Mouse (Mus musculus) intestine, embryonic 14.5 days (tissue): ENCODE results near the gene Hexdc. TPM values are rescaled to one million over a fixed set of nuclear protein-coding genes. Genes with fewer than 3 reads are reported as not detected.

ENCODE experiments used
- ATAC-seq: fragments of 200-750 bp; cut with Nextera tagmentation; replicated peaks from 2 replicates; pipeline ENCODE4 v1.8.0; 2017; ENCODE audit warnings: low read depth, moderate number of reproducible peaks, moderate TSS enrichment, moderate library complexity; ENCODE audit not compliant: low FRiP score, low TSS enrichment
- DNase-seq: peaks from one replicate; pipeline ENCODE4 v3.0.0-alpha.2; 2018; ENCODE audit warnings: low spot score
- H3K27ac ChIP-seq: fragments of 300-500 bp; sonication (generic); 2 replicates; pipeline ENCODE4 v1.5.1; 2014; ENCODE audit warnings: low read depth, mild to moderate bottlenecking, control low read depth
- H3K27me3 ChIP-seq: fragments of 300-500 bp; sonication (generic); replicated peaks from 2 replicates; pipeline ENCODE4 v1.6.1; 2014; ENCODE audit warnings: low read length, control low read depth; ENCODE audit not compliant: control insufficient read depth, insufficient read depth
- H3K36me3 ChIP-seq: fragments of 300-500 bp; sonication (generic); 2 replicates; pipeline ENCODE4 v1.6.1; 2014; ENCODE audit warnings: low read length, control low read depth; ENCODE audit not compliant: control insufficient read depth, insufficient read depth
- H3K4me1 ChIP-seq: fragments of 300-500 bp; sonication (generic); replicated peaks from 2 replicates; pipeline ENCODE4 v1.6.1; 2014; ENCODE audit warnings: low read length, control low read depth, mixed read lengths; ENCODE audit not compliant: control insufficient read depth, insufficient read depth
- H3K4me2 ChIP-seq: fragments of 300-500 bp; sonication (generic); 2 replicates; pipeline ENCODE4 v1.6.1; 2014; ENCODE audit warnings: low read length
- H3K4me3 ChIP-seq: fragments of 300-500 bp; sonication (generic); 2 replicates; pipeline ENCODE4 v1.5.1; 2014; ENCODE audit warnings: low read depth, low read length, control low read depth, mixed read lengths
- H3K9ac ChIP-seq: fragments of 300-500 bp; sonication (generic); 2 replicates; pipeline ENCODE4 v1.6.1; 2014; ENCODE audit warnings: mild to moderate bottlenecking, low read length
- H3K9me3 ChIP-seq: fragments of 300-500 bp; sonication (generic); 2 replicates; pipeline ENCODE4 v1.6.1; 2016; ENCODE audit warnings: low read length, control low read depth; ENCODE audit not compliant: control insufficient read depth
- WGBS: fragments of 180-500 bp; shearing (Covaris S2); extraction: QIAGEN DNeasy Blood & Tissue Kit; methylation state at CpG from one replicate; pipeline ENCODE4 v1.1.7; 2014; 5-methylcytosine and 5-hydroxymethylcytosine counted together
- polyA plus RNA-seq: library from polyadenylated mRNA; unstranded; fragments of >200 nt; fragmentation: Nextera tagmentation; extraction: Ambion mirVana; gene quantifications from 2 replicates; pipeline ENCODE4 v1.2.1, GENCODE M21; 2014

Hexdc gene
- polyA plus RNA-seq, 1 experiment from 2014 or later: 10.4 TPM

GRCm38 (mm10) chr11:121259160-121260100 lies 55.2 kb downstream of the Hexdc start, which contains the start of gene Foxk2:
Foxk2 (plus strand) TSS chr11:121259990.
- peaks cover 12% of the 10 kb centered on the region for H3K4me1 ChIP-seq
- H3K9me3 ChIP-seq: no peaks in the 10 kb centered on the region
- H3K36me3 ChIP-seq: peaks cover 33% of the 10 kb centered on the region
- peak within 1 kb of the TSS; percentile 79 for H3K4me2 ChIP-seq
- peak within 1 kb of the TSS; percentile 57 for H3K27ac ChIP-seq
- WGBS: under 1% methylated on average over 81 of the region's 91 CpGs
- peak within 1 kb of the TSS; percentile 96 for H3K9ac ChIP-seq
- peak; percentile 88 for DNase-seq
- H3K27me3 ChIP-seq: no peaks in the 10 kb centered on the region
- peak; percentile 97 for ATAC-seq
- peak within 1 kb of the TSS; percentile 98 for H3K4me3 ChIP-seq

GRCm38 (mm10) chr11:121260211-121260906 lies 56.1 kb downstream of the Hexdc start:
- peak overlapping the region; percentile 62 for H3K4me2 ChIP-seq
- ATAC-seq: peak; percentile 22; the same call in 1 of the 2 replicates
- WGBS: under 1% methylated on average over 52 of the region's 60 CpGs
- no peaks in the 10 kb centered on the region for H3K27me3 ChIP-seq
- H3K36me3 ChIP-seq: peaks cover 23% of the 10 kb centered on the region
- peak; percentile 67 for DNase-seq
- peak overlapping the region; percentile 57 for H3K27ac ChIP-seq
- no peaks in the 10 kb centered on the region for H3K9me3 ChIP-seq
- H3K4me1 ChIP-seq: peaks cover 12% of the 10 kb centered on the region
- H3K9ac ChIP-seq: peak overlapping the region; percentile 96
- peak overlapping the region; percentile 98 for H3K4me3 ChIP-seq

- no peak overlapping the region for H3K27ac ChIP-seq
- peaks cover 12% of the 10 kb centered on the region for H3K4me1 ChIP-seq
- ATAC-seq: no peak
- H3K36me3 ChIP-seq: peaks cover 23% of the 10 kb centered on the region; the same call in 1 of the 2 replicates
- no peaks in the 10 kb centered on the region for H3K9me3 ChIP-seq
- H3K9ac ChIP-seq: peak overlapping the region; percentile 96
- DNase-seq: no peak
- peak overlapping the region; percentile 98 for H3K4me3 ChIP-seq
- 57% methylated on average over 2 of the region's 2 CpGs for WGBS
- H3K4me2 ChIP-seq: peak overlapping the region; percentile 62
- no peaks in the 10 kb centered on the region for H3K27me3 ChIP-seq
Observed at GRCm38 (mm10) chr11:121261074-121261473, 56.8 kb downstream of the Hexdc start.

Other genes with a start within 250 kb of the Hexdc start
- 68.7 and 70.2 TPM in 2 replicates for gene Csnk1d, start 213.1 kb upstream of the Hexdc start, polyA plus RNA-seq
- gene Cd7, start 165.0 kb upstream of the Hexdc start, polyA plus RNA-seq: 2.9 and 4.1 TPM in 2 replicates
- 1.5 and 1.8 TPM in 2 replicates for gene Sectm1b, start 140.9 kb upstream of the Hexdc start, polyA plus RNA-seq
- gene Sectm1a, start 123.2 kb upstream of the Hexdc start, polyA plus RNA-seq: 0.97 and 1.8 TPM in 2 replicates
- not detected in 2 replicates for gene Tex19.2, start 85.8 kb upstream of the Hexdc start, polyA plus RNA-seq
- not detected in 2 replicates for gene Tex19.1, start 58.3 kb upstream of the Hexdc start, polyA plus RNA-seq
- gene Uts2r, start 44.2 kb upstream of the Hexdc start, polyA plus RNA-seq: not detected in 2 replicates
- 32.3 and 32.9 TPM in 2 replicates for gene Ogfod3, start 278 bp downstream of the Hexdc start, polyA plus RNA-seq
- gene Cybc1, start 24.9 kb downstream of the Hexdc start, polyA plus RNA-seq: 38.1 and 38.2 TPM in 2 replicates
- gene Narf, start 32.8 kb downstream of the Hexdc start, polyA plus RNA-seq: 41.1 and 45.2 TPM in 2 replicates
- gene Foxk2, start 55.6 kb downstream of the Hexdc start, polyA plus RNA-seq: 10.7 and 10.8 TPM in 2 replicates
- gene Wdr45b, start 150.0 kb downstream of the Hexdc start, polyA plus RNA-seq: 101 and 105 TPM in 2 replicates
- gene Rab40b, start 183.8 kb downstream of the Hexdc start, polyA plus RNA-seq: 5.3 and 5.4 TPM in 2 replicates
- gene Fn3krp, start 217.0 kb downstream of the Hexdc start, polyA plus RNA-seq: 4.5 and 5.3 TPM in 2 replicates
- 0.70 and 0.96 TPM in 2 replicates for gene Fn3k, start 230.5 kb downstream of the Hexdc start, polyA plus RNA-seq
- gene Tbcd, start 247.5 kb downstream of the Hexdc start, polyA plus RNA-seq: 36.7 and 41.7 TPM in 2 replicates